Comparison of ENCODE assay signal across 8 mouse cellular contexts in the genomic region with DNA sequence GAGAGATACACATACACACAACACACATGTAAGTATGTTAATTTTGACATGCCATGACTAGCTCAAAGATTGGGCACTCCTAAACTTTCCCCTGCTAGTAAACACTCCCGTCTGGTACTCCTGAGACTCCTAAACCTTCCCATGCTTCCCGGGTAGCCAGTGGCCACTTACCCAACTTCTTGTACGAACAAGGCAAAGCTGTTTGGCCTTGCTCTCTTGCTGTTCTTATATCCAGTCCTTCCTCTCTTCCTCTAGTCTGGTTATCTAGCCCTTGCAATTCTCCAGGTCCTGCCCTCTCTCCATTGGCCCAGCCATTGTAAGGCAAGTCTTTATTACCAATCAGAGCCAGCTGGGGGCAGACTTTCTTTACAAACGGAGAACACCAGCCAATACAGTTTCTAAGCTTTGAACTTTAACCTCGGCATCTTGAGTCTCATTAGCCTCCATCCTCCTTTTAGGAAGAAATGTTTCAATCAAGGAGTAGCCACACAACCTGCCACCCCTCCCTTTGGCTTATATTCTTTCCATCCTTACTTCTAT. TPM values are rescaled to one million over a fixed set of nuclear protein-coding genes. Genes with fewer than 3 reads are reported as not detected.
DNase-seq lines count a peak whose midpoint lies in the region; ATAC-seq lines count a peak whose summit lies in the region.

A gene (minus strand): TSS at position 335 of the 540 bp plus-strand sequence.

- no peak within 1 kb of the TSS for H3K4me2 ChIP-seq in heart, embryonic 11.5 days
- H3K4me2 ChIP-seq in kidney, embryonic 14.5 days (replicated peaks; ENCODE audit: low read depth, low read length) = no peak within 1 kb of the TSS
- no peak within 1 kb of the TSS for H3K4me2 ChIP-seq in liver, embryonic 12.5 days

- H3K4me1 ChIP-seq in heart, embryonic 11.5 days (ENCODE audit: control insufficient read depth, insufficient read depth, low read length) = peaks cover 13% of the 10 kb centered on the region; the same call in 1 of the 2 replicates
- peaks cover 14% of the 10 kb centered on the region; the same call in 1 of the 2 replicates for H3K4me1 ChIP-seq in kidney, embryonic 14.5 days (ENCODE audit: control insufficient read depth, insufficient read depth, low read length)
- H3K4me1 ChIP-seq in liver, embryonic 12.5 days = peaks cover 32% of the 10 kb centered on the region

- peak; percentile 53 for DNase-seq in testis, postnatal 10 days (ENCODE audit: low spot score)
- DNase-seq in testis, postnatal 14 days (ENCODE audit: low spot score) = no peak
- peak; percentile 12 for DNase-seq in embryo, embryonic 9.5 days (ENCODE audit: extremely low spot score)
- DNase-seq in natural killer cell, adult 2 months (ENCODE audit: low spot score in 2 of 2) = peak; percentile 13 to 60
- DNase-seq in thymus, postnatal 14 days = peak; percentile 74

- no peak within 1 kb of the TSS for H3K27ac ChIP-seq in heart, embryonic 11.5 days (ENCODE audit: low read depth, low read length)
- H3K27ac ChIP-seq in kidney, embryonic 14.5 days (ENCODE audit: low read depth, low read length) = no peak within 1 kb of the TSS
- H3K27ac ChIP-seq in liver, embryonic 12.5 days = no peak within 1 kb of the TSS

- H3K4me3 ChIP-seq in heart, embryonic 11.5 days (ENCODE audit: low read depth, low read length) = no peak within 1 kb of the TSS
- no peak within 1 kb of the TSS for H3K4me3 ChIP-seq in kidney, embryonic 14.5 days (ENCODE audit: low read length)
- H3K4me3 ChIP-seq in liver, embryonic 12.5 days = no peak within 1 kb of the TSS

- no peaks in the 10 kb centered on the region for H3K9me3 ChIP-seq in heart, embryonic 11.5 days (replicated peaks; ENCODE audit: control insufficient read depth, low read length)
- no peaks in the 10 kb centered on the region for H3K9me3 ChIP-seq in kidney, embryonic 14.5 days (ENCODE audit: control insufficient read depth, low read length)
- H3K9me3 ChIP-seq in liver, embryonic 12.5 days (replicated peaks) = no peaks in the 10 kb centered on the region

- no peak within 1 kb of the TSS for H3K9ac ChIP-seq in heart, embryonic 11.5 days (ENCODE audit: low read depth, low read length)
- H3K9ac ChIP-seq in kidney, embryonic 14.5 days (ENCODE audit: low read depth, low read length) = no peak within 1 kb of the TSS
- H3K9ac ChIP-seq in liver, embryonic 12.5 days = peak within 1 kb of the TSS; percentile 15; the same call in 1 of the 2 replicates

- H3K27me3 ChIP-seq in heart, embryonic 11.5 days (ENCODE audit: control insufficient read depth, insufficient read depth, low read length) = no peaks in the 10 kb centered on the region
- H3K27me3 ChIP-seq in kidney, embryonic 14.5 days (ENCODE audit: control insufficient read depth, insufficient read depth, low read length) = no peaks in the 10 kb centered on the region
- no peaks in the 10 kb centered on the region for H3K27me3 ChIP-seq in liver, embryonic 12.5 days (replicated peaks)

- H3K36me3 ChIP-seq in heart, embryonic 11.5 days (ENCODE audit: control insufficient read depth, insufficient read depth, low read length) = no peaks in the 10 kb centered on the region
- H3K36me3 ChIP-seq in kidney, embryonic 14.5 days (ENCODE audit: control insufficient read depth, insufficient read depth, low read length) = no peaks in the 10 kb centered on the region
- no peaks in the 10 kb centered on the region for H3K36me3 ChIP-seq in liver, embryonic 12.5 days

- no peak for ATAC-seq in heart, embryonic 11.5 days (replicated peaks; ENCODE audit: insufficient number of reproducible peaks, low FRiP score, low TSS enrichment)
- no peak for ATAC-seq in kidney, embryonic 14.5 days (ENCODE audit: low FRiP score, low TSS enrichment)
- peak; percentile 25; the same call in 1 of the 2 replicates for ATAC-seq in liver, embryonic 12.5 days

- WGBS in heart, embryonic 11.5 days (ENCODE audit: insufficient replicate concordance) = 47% methylated on average over 5 of the region's 5 CpGs
- WGBS in kidney, embryonic 14.5 days = 55% methylated on average over 5 of the region's 5 CpGs
- 31% methylated on average over 5 of the region's 5 CpGs for WGBS in liver, embryonic 12.5 days (ENCODE audit: insufficient replicate concordance)

RNA-seq across cellular contexts. Expression of the gene that starts here (rescaled TPM):
- 29.6 and 30.0 TPM in 2 replicates for polyA plus RNA-seq in heart, embryonic 11.5 days (2014; fragmentation: Nextera tagmentation; extraction: Ambion mirVana)
- polyA plus RNA-seq in kidney, embryonic 14.5 days (2014; fragmentation: Nextera tagmentation; extraction: Ambion mirVana) = 43.3 and 57.4 TPM in 2 replicates
- 20.3 and 23.3 TPM in 2 replicates for polyA plus RNA-seq in liver, embryonic 12.5 days (2016; fragmentation: Nextera tagmentation; extraction: Ambion mirVana)
